Mouse (Mus musculus) heart, postnatal 0 days (tissue): ENCODE measurements at regions not wholly inside any gene's neighbourhood (a gene's known extent, or its start where the extent isn't known, plus 50 kb on each side); places are given as distances from the start of the nearest gene placed in this dataset.

Source experiments
- CTCF ChIP-seq: IDR thresholded peaks from 2 replicates; pipeline ENCODE4 v1.5.1; 2016; ENCODE audit warnings: antibody characterized with exemption, control low read depth, low read depth
- EP300 ChIP-seq: IDR thresholded peaks from 2 replicates; pipeline ENCODE4 v1.6.1; 2016; ENCODE audit warnings: antibody characterized with exemption, low read depth

GRCm38 (mm10) chr2:17861765-17862495, 130.7 kb upstream of the Nebl start:
- TF ChIP-seq CTCF (no peak), EP300 (no peak)
